In the genomic region with DNA sequence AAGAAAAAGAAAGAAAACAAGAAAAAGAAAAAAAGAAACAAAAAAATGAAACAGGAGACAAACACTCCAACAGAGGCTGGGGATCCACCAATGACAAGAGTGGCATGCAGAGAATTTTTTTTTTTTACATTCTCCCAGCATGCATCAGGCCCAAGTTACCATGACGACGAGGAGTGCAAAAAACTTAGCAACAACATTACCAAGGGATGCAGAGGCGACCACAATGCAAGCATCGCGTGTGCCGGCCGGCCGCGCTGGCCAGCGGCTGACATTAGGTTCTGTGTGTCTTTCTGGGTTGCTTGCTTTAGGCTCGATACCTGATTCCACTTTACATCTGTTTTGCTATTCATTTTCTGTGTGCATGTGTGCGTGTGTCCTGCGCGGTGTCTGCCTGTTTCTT, we compare ENCODE assay signal across 9 mouse cellular contexts. TPM values are rescaled to one million over a fixed set of nuclear protein-coding genes. Genes with fewer than 3 reads are reported as not detected.
DNase-seq lines count a peak whose midpoint lies in the region; ATAC-seq lines count a peak whose summit lies in the region.
"Had no signal": no experiment of that assay in that cellular context is flagged by ENCODE, and none has a peak within 500 bp of the region (broad histone marks: within the 10 kb centered on the region; RNA-seq: fewer than 3 reads in every experiment).

No protein-coding gene starts in this region.

- H3K4me1 ChIP-seq in forebrain, embryonic 15.5 days, result peaks cover 53% of the 10 kb centered on the region
- H3K4me1 ChIP-seq in midbrain, embryonic 12.5 days, result peaks cover 25% of the 10 kb centered on the region
- H3K4me1 ChIP-seq: stomach, embryonic 15.5 days had no signal

- no peaks in the 10 kb centered on the region for H3K27me3 ChIP-seq in forebrain, embryonic 15.5 days
- H3K27me3 ChIP-seq in midbrain, embryonic 12.5 days, result no peaks in the 10 kb centered on the region
- H3K27me3 ChIP-seq: stomach, embryonic 15.5 days had no signal

- peak; percentile 50 for DNase-seq in 3T3-L1 (ENCODE audit: low read depth, low spot score)
- DNase-seq in adrenal gland, postnatal 4 days (ENCODE audit: low spot score in 2 of 2), result no peak
- no peak for DNase-seq in cerebellum, postnatal 14 days
- no peak for DNase-seq in cerebellum, adult 18-20 months
- no peak for DNase-seq in heart, postnatal 4 days

- peak overlapping the region; percentile 73 for H3K27ac ChIP-seq in forebrain, embryonic 15.5 days (replicated peaks)
- 0 out of 2 replicates have a peak overlapping the region, but pooled peaks have one; percentile 54 for H3K27ac ChIP-seq in midbrain, embryonic 12.5 days (replicated peaks)
- H3K27ac ChIP-seq: stomach, embryonic 15.5 days had no signal

- H3K4me2 ChIP-seq in forebrain, embryonic 15.5 days (replicated peaks), result no peak overlapping the region
- 0 out of 2 replicates have a peak overlapping the region, but pooled peaks have one; percentile 2 for H3K4me2 ChIP-seq in midbrain, embryonic 12.5 days (replicated peaks)
- H3K4me2 ChIP-seq: stomach, embryonic 15.5 days had no signal

- H3K9ac ChIP-seq in forebrain, embryonic 15.5 days (replicated peaks), result no peak overlapping the region
- no peak overlapping the region for H3K9ac ChIP-seq in midbrain, embryonic 12.5 days (replicated peaks)
- H3K9ac ChIP-seq: stomach, embryonic 15.5 days had no signal

- ATAC-seq in CD4-positive, CD25-positive, alpha-beta regulatory T cell, adult 4 months, result peak; percentile 57
- no peak; the same call in 1 of the 2 replicates for ATAC-seq in forebrain, embryonic 15.5 days (replicated peaks)
- ATAC-seq in midbrain, embryonic 12.5 days (ENCODE audit: low FRiP score, low read depth), result peak; percentile 48

- no peak overlapping the region for H3K4me3 ChIP-seq in forebrain, embryonic 15.5 days
- no peak overlapping the region for H3K4me3 ChIP-seq in midbrain, embryonic 12.5 days
- H3K4me3 ChIP-seq: stomach, embryonic 15.5 days had no signal

- H3K36me3 ChIP-seq in forebrain, embryonic 15.5 days, result peaks cover 79% of the 10 kb centered on the region
- peaks cover 87% of the 10 kb centered on the region for H3K36me3 ChIP-seq in midbrain, embryonic 12.5 days

- 28% methylated on average over 14 of the region's 14 CpGs for WGBS in forebrain, embryonic 15.5 days
- WGBS in midbrain, embryonic 12.5 days, result 51% methylated on average over 14 of the region's 14 CpGs

- no peaks in the 10 kb centered on the region for H3K9me3 ChIP-seq in forebrain, embryonic 15.5 days
- no peaks in the 10 kb centered on the region for H3K9me3 ChIP-seq in midbrain, embryonic 12.5 days
- H3K9me3 ChIP-seq: stomach, embryonic 15.5 days had no signal

RNA-seq across cellular contexts. Expression of gene Ptprs, which starts 30.9 kb away (rescaled TPM):
- polyA plus RNA-seq in CD4-positive, CD25-positive, alpha-beta regulatory T cell, adult 4 months (2017; shearing (Covaris generic)), result 1 to 10 TPM; 5.5 to 8.9 TPM
- 375 and 409 TPM in 2 replicates for polyA plus RNA-seq in forebrain, embryonic 15.5 days (2015; fragmentation: Nextera tagmentation; extraction: Ambion mirVana)
- 290 and 332 TPM in 2 replicates for polyA plus RNA-seq in midbrain, embryonic 12.5 days (2016; fragmentation: Nextera tagmentation; extraction: Ambion mirVana)
- 100 to 1,000 TPM; 176 to 208 TPM for total RNA-seq in adrenal gland, postnatal 4 days (2021)
- total RNA-seq in heart, postnatal 4 days (2021), result 100 to 1,000 TPM; 140 to 141 TPM

Comparison
In these comparisons a context has a peak if more than half of its experiments do, and no peak if none do; other contexts are left out.
1. RNA of gene Ptprs, which starts 30.9 kb away (polyA plus RNA-seq): 375 to 409 TPM in forebrain, embryonic 15.5 days and 290 to 332 TPM in midbrain, embryonic 12.5 days; 5.5 to 8.9 TPM in CD4-positive, CD25-positive, alpha-beta regulatory T cell, adult 4 months; every median in the first group is over 10 times any median in the second.